Mouse (Mus musculus) stomach, postnatal 0 days (tissue): ENCODE measurements around the gene Zic4.

Experiments
- CTCF ChIP-seq: IDR thresholded peaks from 2 replicates; pipeline ENCODE4 v1.5.1; 2016; ENCODE audit warnings: antibody characterized with exemption, low read depth, mild to moderate bottlenecking, moderate library complexity
- EP300 ChIP-seq: optimal IDR thresholded peaks from 2 replicates; pipeline ENCODE3; 2016; ENCODE audit warnings: antibody characterized with exemption

DNA sequence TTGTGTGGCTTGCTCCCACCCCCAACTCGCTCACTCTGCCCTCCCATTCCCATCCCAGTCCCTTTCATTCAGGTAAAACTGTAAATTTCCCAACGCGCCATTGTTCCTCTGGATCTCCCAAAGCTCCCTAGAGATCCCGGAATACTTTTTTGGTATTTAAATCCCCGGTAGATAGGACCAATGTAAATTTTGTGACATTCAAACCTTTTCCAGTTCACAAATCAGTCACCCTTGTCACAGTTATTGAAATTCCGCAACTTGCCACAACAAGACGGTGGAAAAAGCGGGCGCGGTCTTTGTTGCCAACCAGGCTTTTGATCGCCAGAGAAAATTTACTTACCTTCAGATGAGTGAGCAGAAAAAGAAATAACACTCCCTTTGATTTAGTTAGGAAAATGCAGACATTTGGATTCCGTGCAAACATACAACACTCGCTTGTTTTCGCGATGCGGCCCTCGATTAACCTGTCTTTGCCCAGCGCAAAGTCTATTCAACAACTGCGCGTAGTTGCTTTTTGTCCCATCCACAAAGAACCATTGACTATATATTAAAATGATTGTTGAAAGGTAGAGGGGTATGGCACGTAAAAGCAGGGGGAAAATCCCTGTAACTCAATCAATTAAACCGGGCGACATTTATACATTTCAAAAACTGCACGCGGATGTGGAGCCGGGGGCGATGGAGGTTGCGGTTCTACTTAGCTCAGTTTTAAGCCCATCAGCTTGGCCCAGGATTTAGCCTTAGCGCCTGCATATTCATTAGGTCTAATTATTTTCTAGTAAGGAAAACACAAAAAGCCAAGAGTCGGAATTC is 5.0 kb downstream of the Zic4 start:
- TF ChIP-seq CTCF (no peak), EP300 (no peak)
